Mouse (Mus musculus): ENCODE results near the gene Samhd1.

DNA sequence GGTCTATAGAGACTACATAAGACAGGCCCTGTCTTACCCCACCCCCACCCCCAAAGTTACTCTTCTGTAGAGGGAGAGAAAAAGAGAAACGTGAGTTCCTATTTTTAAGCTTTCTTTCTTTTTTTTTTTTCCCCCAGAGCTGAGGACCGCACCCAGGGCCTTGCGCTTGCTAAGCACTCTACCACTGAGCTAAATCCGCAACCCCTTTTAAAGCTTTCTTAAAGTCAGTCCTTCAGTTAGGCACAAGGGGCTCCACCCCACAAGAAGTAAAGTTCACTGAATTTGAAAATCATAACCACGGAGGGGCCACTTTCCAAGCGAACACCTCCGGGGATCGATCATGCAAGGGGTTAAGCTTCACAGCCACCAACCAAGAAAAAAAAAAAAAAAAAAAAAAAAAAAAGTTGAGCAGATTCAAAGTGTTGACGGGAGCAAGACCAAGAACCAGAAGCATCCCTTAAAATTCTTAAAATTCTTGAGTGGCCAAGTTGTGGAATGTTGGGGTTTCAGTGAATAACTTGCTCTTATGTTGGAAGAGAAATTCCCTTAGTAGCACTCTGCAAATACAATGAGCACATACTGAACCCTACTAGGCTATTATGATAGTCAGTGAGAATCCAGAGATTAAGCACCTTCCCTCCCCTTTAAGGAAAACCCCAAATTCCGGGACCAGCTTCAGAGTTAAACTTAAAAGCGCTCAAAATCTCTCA, 1.1 kb downstream of the Samhd1 start:
- no peak for TF ChIP-seq POLR2A (IDR thresholded peaks at IDR 0.05; ENCODE audit: borderline replicate concordance, low read depth, low read length)
- no peak for TF ChIP-seq CTCF (IDR thresholded peaks at IDR 0.05; ENCODE audit: low read depth, low read length)

Data from bone marrow macrophage, adult 2 months (primary cell).